Mouse (Mus musculus): Measurements from ENCODE around the gene 2310057M21Rik. TPM values are rescaled to one million over a fixed set of nuclear protein-coding genes. Genes with fewer than 3 reads are reported as not detected.

The 2310057M21Rik gene
- polyA plus RNA-seq, 1 experiment, result 9.8 TPM

GRCm38 (mm10) chr7:131322192-131322591 lies 40.4 kb downstream of the 2310057M21Rik start, which contains the start of gene Cuzd1:
TSS of gene Cuzd1 (minus strand) at chr7:131322292.
- no peak for DNase-seq (ENCODE audit: low read depth)

DNA sequence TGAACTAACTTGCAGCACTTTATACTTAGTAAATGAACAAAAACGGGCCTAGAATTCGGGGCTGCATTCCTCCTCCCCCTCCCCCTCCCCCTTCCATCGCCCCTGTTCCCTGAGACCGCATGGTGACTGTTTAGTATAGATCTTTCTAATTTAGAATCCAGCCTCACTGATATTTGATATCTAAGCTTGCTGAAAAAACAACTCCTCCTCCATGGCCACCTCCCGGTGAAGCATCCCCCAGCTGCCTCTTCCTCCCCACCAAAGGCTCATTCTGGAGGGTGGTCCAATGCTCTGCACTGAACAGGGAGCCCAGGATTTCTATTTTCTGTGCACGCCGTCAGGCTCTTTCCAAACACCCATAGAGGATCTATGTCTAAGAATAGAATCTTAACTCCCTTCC lies 44.2 kb downstream of the 2310057M21Rik start:
- DNase-seq (ENCODE audit: low read depth), result no peak

DNA sequence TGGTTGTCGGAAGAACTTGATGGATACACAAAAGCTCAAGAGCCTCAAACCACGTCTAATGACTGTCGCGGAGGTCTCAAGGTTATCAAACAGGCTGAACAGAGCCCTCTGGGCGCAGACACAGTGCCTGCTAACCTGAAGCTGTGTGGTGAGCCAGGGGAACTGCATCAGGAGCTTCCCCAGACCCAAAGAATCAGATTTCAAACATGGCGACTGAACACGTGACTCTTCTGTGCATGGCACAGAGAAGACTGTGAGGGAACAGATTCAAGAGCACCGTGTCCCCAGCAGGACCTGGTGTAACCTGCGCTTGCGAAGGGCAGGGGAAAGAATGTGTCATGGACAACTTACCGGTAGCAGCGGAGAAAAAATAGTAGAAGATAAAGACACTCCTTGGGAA lies 45.0 kb downstream of the 2310057M21Rik start:
- no peak for DNase-seq (ENCODE audit: low read depth)

- DNase-seq (ENCODE audit: low read depth), result no peak
Observed at GRCm38 (mm10) chr7:131314493-131314892, 48.1 kb downstream of the 2310057M21Rik start.

DNA sequence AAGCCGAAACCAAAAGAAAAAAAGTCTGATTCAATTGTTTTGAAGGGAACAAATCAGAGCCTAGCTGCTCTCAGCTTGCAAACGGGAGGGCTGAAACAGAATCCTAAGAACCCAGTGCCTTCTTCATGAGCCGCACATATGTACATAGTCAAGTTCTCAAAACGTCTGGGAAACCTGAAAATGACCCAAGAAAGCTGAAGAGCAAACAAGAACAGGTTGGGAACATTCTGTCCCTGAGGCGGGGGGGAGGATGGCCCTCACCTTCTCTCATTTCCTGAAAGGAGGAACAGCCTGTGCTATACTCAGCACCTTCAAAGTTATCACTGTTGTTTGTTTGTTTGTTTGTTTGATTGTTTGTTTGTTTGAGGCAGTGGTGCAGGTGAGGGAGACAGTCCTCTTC lies 55.8 kb downstream of the 2310057M21Rik start:
- no peak for DNase-seq (ENCODE audit: low read depth)

- DNase-seq (ENCODE audit: low read depth), result peak; percentile 79
Observed at GRCm38 (mm10) chr7:131303340-131303739, 59.2 kb downstream of the 2310057M21Rik start.

GRCm38 (mm10) chr7:131297151-131297550 lies 65.4 kb downstream of the 2310057M21Rik start:
- DNase-seq (ENCODE audit: low read depth), result no peak

Other genes with a start within 250 kb of the 2310057M21Rik start
- gene 4933402N03Rik, start 216.4 kb downstream of the 2310057M21Rik start, polyA plus RNA-seq (2012; rRNA removed), result 0.05 and 0.06 TPM in 2 replicates
- gene 5430419D17Rik, start 188.4 kb downstream of the 2310057M21Rik start, polyA plus RNA-seq (2012; rRNA removed), result 1.7 and 2.4 TPM in 2 replicates
- 2,056 and 2,398 TPM in 2 replicates for gene Cuzd1, start 40.5 kb downstream of the 2310057M21Rik start, polyA plus RNA-seq (2012; rRNA removed)
- gene Fam24b, start 33.2 kb downstream of the 2310057M21Rik start, polyA plus RNA-seq (2012; rRNA removed), result 13.1 and 34.2 TPM in 2 replicates
- gene Fam24a, start 28.9 kb downstream of the 2310057M21Rik start, polyA plus RNA-seq (2012; rRNA removed), result 0.43 and 1.1 TPM in 2 replicates
- 39.9 and 46.9 TPM in 2 replicates for gene Pstk, start 8.4 kb upstream of the 2310057M21Rik start, polyA plus RNA-seq (2012; rRNA removed)
- gene Ikzf5, start 47.8 kb upstream of the 2310057M21Rik start, polyA plus RNA-seq (2012; rRNA removed), result 15.5 and 17.5 TPM in 2 replicates
- 22.1 and 23.1 TPM in 2 replicates for gene Acadsb, start 47.8 kb upstream of the 2310057M21Rik start, polyA plus RNA-seq (2012; rRNA removed)
- not detected in 2 replicates for gene Hmx3, start 180.1 kb upstream of the 2310057M21Rik start, polyA plus RNA-seq (2012; rRNA removed)
- not detected in 2 replicates for gene Hmx2, start 186.0 kb upstream of the 2310057M21Rik start, polyA plus RNA-seq (2012; rRNA removed)
- gene Bub3, start 197.5 kb upstream of the 2310057M21Rik start, polyA plus RNA-seq (2012; rRNA removed), result 63.4 and 71.4 TPM in 2 replicates

All from gonadal fat pad, adult 2 months (tissue).